Mouse (Mus musculus) left cerebral cortex, adult 18-20 months (tissue): ENCODE data around the gene Xcl1. TPM values are rescaled to one million over a fixed set of nuclear protein-coding genes. Genes with fewer than 3 reads are reported as not detected.

Source experiments
- DNase-seq, 2 experiments: peaks; one replicate each; pipeline ENCODE4 v3.0.0; 2021 to 2022; ENCODE audit warnings: low spot score in 2 of 2, mixed read lengths in 1 of 2
- long read RNA-seq, 2 experiments: library from polyadenylated mRNA; stranded (forward); transcript quantifications; one replicate each; pipeline ENCODE4 v2.0.0; 2021
- total RNA-seq, 2 experiments: library from RNA; stranded (reverse); gene quantifications; 2 replicates each; pipeline ENCODE4 v1.2.3; 2021

The Xcl1 gene
- not detected for total RNA-seq
- long read RNA-seq, experiment 1, result 0 reads
- long read RNA-seq, experiment 2, result 0 reads

DNA sequence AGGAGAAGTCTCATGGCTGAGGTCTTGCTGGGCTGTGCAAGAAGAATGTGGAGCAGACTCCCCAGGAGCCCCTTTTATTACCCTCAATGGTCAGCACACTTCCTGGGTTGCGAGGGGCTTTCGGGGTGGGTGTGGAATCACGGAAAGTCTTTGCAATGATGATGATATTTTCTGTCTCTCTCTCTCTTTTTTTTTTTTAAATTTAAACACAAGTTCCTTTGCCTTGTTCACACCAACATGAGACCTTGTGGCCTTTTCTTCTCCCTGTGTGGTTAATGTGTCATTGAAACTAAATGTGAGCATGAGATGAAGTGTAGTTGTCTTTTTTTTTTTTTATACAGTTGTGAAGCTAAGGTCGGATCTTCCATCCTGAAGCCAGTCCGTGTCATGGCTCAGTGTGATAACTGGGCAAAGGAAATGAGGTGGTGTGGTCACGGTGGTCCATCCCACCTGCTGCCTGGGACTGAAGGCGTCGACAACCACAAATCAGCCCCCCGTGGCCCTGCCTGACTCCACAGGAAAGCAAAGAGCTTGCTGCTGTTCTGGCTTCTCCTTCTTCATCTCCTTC lies at the start of gene Xcl1:
TSS of gene Xcl1 (minus strand) at position 51 of the 568 bp plus-strand sequence.
- DNase-seq, result no peak

GRCm38 (mm10) chr1:164984681-164985080 lies 49.4 kb upstream of the Xcl1 start:
- peak; percentile 18 to 34 for DNase-seq

- no peak for DNase-seq
These were observed 42.0 kb upstream of the Xcl1 start for GRCm38 (mm10) chr1:164977351-164977750.

DNA sequence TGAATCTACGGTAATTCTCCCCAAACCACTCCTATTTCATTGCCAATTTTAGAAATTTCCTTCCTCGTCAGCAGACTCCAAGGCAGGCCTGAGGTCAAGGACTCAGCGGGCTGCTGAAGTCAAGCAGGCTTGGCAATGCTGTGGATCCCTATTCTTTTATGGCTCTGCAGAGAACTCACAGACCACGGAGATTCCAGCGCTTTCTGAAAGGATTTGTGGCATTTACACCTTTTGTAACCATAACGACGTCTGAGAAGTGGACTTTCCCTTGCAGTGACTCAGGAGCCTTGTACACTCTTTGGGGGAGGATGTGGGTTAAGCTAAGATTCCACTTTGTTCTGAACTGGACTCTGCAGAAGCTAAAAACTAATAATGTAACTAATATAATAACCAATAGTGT lies 40.4 kb upstream of the Xcl1 start:
- DNase-seq, result no peak

DNA sequence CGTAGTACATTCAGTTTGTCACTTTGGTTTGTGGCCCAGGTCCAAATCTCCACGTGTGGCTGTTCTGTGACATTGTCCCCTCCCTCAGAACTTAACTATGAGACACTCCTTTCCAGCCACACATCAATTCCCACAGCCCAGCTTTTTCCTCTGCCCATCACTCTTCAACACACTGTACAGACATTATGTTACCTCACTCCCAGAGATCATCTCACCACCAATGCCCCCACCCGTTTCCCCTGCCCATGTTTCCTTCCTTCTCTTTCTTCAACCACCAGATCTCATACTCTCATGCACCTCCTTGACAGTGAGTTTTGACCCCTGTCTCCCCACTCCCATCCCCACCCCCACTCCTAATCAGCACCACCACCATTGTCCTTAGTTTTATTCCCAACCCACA lies 39.9 kb upstream of the Xcl1 start:
- DNase-seq, result no peak

DNA sequence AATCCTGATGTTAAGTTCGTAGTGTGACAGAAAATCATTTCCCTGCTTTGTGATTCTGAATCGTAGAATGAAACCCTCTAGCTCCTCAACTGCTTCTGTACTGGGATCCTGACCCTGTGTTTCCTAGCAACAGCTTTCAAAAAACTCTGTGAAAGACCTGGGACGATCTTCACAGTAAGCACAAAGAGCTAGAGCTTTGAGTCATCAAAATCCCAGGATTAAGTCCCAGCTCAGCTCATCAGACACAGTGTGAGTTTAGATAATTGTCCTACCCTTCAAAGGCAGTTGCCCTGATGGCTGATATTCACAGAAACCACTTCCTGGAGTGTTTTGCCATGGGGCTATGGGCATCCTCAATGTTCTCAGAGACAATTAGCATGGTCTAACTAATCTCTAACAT lies 38.5 kb upstream of the Xcl1 start:
- no peak for DNase-seq

GRCm38 (mm10) chr1:164973341-164973740 lies 38.0 kb upstream of the Xcl1 start:
- DNase-seq, result no peak

- DNase-seq, result no peak
These were observed 37.4 kb upstream of the Xcl1 start for GRCm38 (mm10) chr1:164972744-164973143.

- no peak for DNase-seq
These were observed 30.9 kb upstream of the Xcl1 start for GRCm38 (mm10) chr1:164966095-164966698.

- DNase-seq, result no peak
These were observed 25.3 kb upstream of the Xcl1 start for GRCm38 (mm10) chr1:164960610-164961009.

- no peak for DNase-seq
These were observed 24.6 kb upstream of the Xcl1 start for GRCm38 (mm10) chr1:164959787-164960385.

- no peak for DNase-seq
These were observed 23.8 kb upstream of the Xcl1 start for GRCm38 (mm10) chr1:164959160-164959559.

GRCm38 (mm10) chr1:164957974-164958373 lies 22.6 kb upstream of the Xcl1 start:
- no peak for DNase-seq

DNA sequence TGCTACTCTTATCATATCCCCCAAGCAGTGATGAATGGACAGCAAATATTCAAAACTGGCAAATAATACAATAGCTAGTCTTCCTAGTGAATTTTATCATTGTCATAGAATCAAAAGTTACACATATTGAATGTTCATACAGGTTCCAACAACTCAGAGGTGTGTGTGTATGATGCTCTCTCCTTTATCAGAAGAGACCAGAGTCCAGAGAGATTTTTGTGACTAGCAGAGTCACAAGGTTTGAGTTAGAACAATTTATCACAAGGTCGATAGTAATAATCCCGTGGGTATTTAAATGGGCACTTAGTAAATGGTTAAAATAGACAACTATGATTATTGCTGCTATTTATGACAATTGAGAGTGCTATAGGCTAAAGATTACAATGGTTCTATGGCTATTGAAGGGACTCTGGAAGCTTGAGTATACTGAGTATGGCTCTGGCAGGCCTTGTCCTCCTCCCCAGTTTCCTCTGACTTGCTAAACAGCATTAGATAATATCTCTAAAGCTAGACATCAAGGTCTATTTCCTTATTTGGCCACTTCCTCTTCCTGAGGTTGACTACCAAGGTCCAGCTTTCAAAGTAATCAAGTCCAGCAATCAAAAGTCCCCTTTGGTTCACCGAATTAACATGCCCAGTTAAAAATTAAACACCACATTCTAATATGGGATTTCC lies 21.5 kb upstream of the Xcl1 start:
- DNase-seq, result no peak

DNA sequence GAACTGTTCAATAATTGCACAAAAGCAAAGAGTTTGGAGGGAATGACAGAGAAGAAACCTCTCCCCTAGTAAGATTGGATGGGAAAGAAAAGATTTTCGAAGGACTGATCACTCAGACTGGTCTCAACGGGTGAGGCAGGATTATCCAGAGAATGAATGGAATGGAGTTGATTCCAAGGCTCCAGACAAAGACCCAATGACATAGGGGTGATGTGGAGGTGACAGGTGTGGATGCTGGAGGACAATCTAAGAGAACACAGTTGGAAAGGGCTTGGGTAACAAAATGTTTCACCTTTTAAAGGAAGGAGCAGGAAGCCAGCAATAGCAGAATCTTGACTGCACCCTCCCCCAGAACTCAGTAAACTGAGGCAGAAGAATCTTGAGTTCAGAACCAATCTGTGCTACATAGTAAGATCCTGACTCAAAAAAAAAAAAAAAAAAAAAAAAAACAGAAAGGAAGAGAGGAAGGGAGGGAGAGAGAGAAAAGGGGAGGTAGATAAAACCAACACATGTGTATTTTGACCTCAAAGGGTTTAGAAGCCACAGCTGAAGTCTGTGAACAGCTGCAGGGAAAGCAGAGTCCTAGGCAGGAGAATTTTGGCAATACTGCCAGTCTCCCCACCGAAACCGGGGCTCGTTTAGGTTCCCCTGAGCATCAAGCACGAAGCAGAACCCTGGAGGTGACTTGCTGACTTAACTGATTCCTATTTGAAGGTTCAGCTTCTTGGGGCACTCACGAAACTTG lies 20.3 kb upstream of the Xcl1 start:
- no peak for DNase-seq

DNA sequence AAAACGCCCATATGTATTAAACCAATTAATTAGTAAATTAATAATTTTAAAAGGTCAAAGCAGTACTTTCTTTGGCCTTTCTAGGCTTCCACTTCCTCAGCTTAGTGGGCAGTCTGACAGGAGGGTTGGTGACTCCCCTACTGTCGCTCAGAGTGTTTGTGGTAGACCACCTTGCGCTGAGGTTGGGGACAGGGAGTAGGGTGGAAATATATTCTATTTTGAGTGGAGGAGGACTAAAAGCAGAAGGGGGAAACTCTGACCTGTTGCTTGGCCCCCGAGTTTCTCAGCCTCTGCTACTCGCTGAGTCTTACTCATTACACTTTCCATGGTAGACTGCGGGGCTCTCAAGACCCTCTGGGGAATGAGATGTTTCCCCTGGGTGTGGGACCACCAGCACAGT lies 18.2 kb upstream of the Xcl1 start:
- no peak for DNase-seq

GRCm38 (mm10) chr1:164936060-164936459 lies 733 bp upstream of the Xcl1 start:
- no peak for DNase-seq

DNA sequence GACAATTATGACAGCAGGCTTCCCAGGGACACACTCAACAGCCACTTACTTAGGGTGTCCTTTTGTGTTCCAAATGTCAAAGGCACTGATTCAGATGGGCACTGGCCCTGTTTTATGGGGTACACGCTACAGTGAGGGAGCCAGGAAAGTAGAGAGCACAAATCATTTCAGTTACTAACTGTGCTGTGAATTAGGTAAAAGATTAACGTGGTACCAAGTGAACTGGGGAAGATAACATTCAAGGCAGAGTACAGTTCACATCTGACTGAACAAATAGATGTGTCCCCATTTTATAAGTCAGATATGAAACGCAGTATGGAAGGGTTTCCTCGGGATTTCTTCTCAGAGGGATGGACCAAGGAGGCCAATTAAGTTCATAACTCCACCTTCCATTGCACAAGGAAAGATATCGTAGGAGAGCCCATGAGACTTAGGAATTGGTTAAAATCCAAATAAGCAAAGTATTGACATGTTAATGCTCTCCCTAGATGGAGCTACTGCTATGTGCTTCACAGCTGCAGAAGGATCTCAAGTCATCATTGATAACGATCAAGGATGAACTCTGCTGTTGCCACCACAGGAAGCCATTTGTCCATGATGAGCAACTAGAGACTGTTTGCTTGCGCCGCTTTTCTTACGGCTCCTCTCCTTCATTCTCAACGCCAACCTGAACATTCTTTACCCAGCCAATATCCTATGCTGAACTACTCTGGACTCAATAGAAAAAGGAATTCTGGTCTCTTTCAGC lies 1.7 kb downstream of the Xcl1 start:
- DNase-seq, result no peak

- DNase-seq, result peak; percentile 9 to 36
These were observed 4.2 kb downstream of the Xcl1 start for GRCm38 (mm10) chr1:164931135-164931534.

GRCm38 (mm10) chr1:164930006-164930405 lies 5.3 kb downstream of the Xcl1 start:
- DNase-seq, result no peak
